Mouse (Mus musculus): ENCODE data around the gene Ankub1.

Ankub1 gene

DNA sequence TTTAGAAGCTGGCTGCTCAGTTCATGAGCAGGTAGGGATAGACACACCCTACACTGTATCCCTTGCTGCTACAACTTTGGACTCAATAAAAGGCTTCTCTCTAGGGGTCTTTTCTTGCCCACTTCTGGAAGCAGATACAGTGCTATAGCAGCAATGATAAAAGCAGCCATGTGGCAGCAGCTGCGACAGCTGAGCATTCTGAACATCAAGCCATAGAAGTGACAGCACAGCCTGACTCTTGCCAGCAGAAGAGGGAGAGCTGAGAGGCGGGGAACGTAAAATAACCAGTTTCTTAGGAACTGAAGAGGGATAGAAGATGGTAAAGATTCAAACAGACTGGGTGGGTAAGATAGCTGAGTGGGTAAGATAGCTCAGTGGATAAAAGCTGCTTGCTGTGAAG, 40.1 kb downstream of the Ankub1 start:
- ChIA-PET POLR2A (interaction anchor here in 1 of 4 experiments (1.6 kb wide), 1 partner anchor 77 kb away, joined by 4 read pairs; the partner anchor contains the start of gene Wwtr1), CTCF (no interaction called here)

DNA sequence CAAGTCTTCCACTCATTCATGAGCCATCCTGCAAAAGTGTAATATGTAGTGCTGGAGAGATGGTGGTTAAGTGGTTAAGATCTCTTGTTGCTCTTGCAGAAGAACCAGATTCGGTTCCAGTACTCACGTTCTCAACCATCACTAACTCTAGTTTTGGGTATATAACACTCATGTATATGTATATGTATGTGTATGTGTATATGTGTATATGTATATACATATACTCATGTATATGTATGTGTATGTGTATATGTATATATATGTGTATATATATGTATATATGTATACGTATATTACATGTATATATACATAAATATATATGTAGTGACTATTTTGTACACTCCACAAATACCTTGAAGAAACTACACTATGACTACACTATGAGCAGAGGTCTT, 40.7 kb downstream of the Ankub1 start:
- CTCF ChIA-PET, result interaction anchor here in 1 of 4 experiments (1.3 kb wide), 1 partner anchor 15 kb away, joined by 6 read pairs; no protein-coding TSS in a partner anchor
- POLR2A ChIA-PET, result interaction anchor here in 2 of 4 experiments (1.0 to 1.6 kb wide), 3 partner anchors 76 to 94 kb away, joined by 3 to 4 read pairs (median 4); partner anchors contain the start of gene Wwtr1 (in 2 of the 2)

DNA sequence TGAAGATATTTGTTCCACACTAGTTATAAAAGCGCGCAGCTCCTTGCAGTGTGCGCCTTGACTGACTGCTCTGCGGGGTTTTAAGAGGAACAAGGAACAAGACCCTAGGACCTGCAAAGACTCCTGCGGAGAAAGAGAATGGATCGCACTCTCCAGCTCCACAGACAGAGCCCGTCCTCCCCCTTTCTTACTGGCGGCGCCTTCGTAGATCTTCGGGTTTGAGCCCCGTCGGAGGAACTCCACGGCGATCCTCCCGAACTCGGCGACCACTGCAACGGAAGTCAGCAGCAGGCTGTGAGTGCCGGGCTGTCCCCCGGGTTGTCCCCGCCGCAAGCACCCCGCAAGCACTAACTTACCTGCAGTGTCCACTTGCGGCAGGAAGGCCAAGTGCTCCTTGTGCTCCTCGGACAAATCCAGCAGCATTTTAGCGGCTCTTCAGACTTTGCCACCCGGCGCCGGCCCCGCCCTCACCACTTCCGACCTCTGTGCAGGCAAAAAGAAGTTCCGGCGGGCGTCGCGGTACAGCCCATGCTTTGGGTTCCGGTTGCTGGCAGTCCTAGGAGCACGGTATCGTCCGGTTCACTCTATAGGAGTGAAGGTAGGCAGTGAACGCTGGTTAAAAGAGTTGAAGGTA, 41.3 kb downstream of the Ankub1 start, which contains the start of gene Commd2:
TSS of gene Commd2 (minus strand) at position 485 of the 634 bp plus-strand sequence.
- POLR2A ChIA-PET, result interaction anchor here in 3 of 4 experiments (0.7 to 1.6 kb wide), 10 partner anchors 11 to 181 kb away, joined by 3 to 7 read pairs (median 3); partner anchors contain the start of gene Wwtr1 (in 2 of the 3)

DNA sequence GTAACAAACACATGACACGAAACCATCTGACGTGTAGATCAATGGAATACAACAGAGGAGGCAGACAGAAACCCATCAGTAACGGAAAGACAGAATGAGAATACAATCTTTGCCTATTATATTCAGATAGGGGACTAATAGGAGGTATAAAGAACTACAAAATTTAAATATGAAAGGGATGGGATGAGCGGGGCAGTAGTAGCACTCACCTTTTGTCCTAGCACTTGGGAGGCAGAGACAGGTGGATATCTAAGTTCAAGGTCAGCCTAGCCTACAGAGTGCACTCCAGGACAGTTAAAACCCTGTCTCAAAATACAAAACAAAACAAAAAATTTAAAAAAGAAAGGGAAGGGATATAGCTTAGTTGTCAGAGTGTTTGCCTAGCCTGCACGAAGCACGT, 49.4 kb downstream of the Ankub1 start:
- ChIA-PET POLR2A (interaction anchor here in 3 of 4 experiments (0.6 to 1.9 kb wide), 4 partner anchors 67 to 172 kb away, joined by 3 to 9 read pairs (median 6); partner anchors contain the start of gene Wwtr1 (in 3 of the 3)), CTCF (interaction anchor here in 1 of 4 experiments (1.5 kb wide), 1 partner anchor 24 kb away, joined by 6 read pairs; no protein-coding TSS in a partner anchor)

More for the DNA sequence above, 41.3 kb downstream of the Ankub1 start, which contains the start of gene Commd2:
- CTCF ChIA-PET, result interaction anchor here in 2 of 4 experiments (0.7 to 1.3 kb wide), 2 partner anchors 15 to 16 kb away, joined by 3 to 6 read pairs; no protein-coding TSS in a partner anchor

GRCm38 (mm10) chr3:57637596-57637995, 55.0 kb downstream of the Ankub1 start:
- ChIA-PET CTCF (interaction anchor here in 1 of 4 experiments (1.9 kb wide), 1 partner anchor 12 kb away, joined by 5 read pairs; no protein-coding TSS in a partner anchor), POLR2A (no interaction called here)

DNA sequence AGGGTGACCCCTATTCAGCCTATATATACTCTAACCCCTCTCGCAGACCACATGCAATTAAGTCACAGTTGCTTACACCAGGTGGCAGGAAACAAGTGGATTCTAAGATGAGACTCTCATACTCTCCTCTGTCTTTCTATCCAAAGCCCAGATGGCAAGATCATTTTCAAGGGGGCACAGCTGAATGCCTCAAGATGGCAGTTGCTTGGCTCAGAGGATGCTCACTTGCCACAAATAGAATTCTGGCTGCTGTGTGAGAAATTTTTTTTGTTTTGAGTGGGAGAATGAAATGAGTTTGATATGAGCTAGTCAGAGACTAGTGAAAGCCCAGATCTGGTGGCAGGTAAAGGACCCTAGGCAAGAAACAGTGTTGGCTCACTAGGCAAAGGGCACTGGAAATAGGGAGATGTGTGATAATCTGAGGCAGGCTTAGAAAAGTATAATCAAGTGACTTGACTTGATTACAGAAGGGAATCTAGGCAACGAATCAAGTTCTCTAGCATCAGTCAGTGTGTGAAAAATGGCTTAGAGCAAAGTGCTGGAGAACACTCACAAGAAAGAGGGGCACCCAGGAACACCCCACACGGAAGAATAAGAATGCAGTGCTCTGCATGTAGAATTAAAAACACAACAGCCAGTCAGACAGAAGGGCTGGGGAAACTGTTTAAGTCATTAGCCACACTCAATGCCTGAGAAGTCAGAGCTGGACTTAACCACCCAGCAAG, 57.7 kb downstream of the Ankub1 start:
- CTCF ChIA-PET, result interaction anchor here in 1 of 4 experiments (1.7 kb wide), 1 partner anchor 9 kb away, joined by 5 read pairs; no protein-coding TSS in a partner anchor
- POLR2A ChIA-PET, result interaction anchor here in 1 of 4 experiments (1.1 kb wide), 1 partner anchor 19 kb away, joined by 3 read pairs; no protein-coding TSS in a partner anchor

- POLR2A ChIA-PET, result interaction anchor here in 2 of 4 experiments (0.6 to 1.7 kb wide), 4 partner anchors 43 to 156 kb away, joined by 3 to 6 read pairs (median 5); partner anchors contain the start of gene Wwtr1 (in 1 of the 2)
- CTCF ChIA-PET, result interaction anchor here in 1 of 4 experiments (0.6 kb wide), 1 partner anchor 602 kb away, joined by 3 read pairs; no protein-coding TSS in a partner anchor
These were observed 65.6 kb downstream of the Ankub1 start for GRCm38 (mm10) chr3:57626954-57627513.

DNA sequence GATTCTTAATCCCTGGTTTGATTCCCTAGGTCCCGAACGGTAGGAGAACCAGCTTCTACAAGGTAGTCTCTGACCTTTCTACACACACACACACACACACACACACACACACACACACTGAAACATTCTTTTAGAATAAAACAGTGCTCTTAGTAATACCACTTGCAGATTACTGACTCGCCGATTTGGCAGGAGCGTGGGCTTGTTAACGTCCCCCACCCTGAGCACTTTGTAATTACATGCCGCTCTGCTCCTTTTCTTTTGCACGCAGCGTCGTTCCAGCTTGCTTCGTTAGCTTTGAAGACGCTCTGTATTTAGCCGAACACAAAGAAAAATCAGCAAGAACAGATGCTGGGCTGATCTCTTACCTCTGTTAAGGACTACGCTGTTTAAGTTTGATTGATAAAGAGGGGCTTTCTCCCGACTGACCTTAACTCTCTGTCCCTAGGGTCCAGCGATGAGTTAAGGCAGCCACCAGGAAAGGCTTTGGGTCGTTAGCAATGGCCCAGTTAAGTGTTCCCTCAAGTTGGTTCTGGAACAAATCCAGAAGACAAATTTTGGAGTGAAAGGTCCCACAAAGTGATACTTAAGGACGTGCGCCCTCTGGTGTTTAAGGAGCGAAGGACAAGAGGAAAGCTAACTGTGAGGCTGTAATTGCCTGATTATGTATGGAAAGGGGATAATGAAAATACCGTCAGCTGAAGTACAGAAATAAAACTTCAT, 67.2 kb downstream of the Ankub1 start:
- ChIA-PET CTCF (interaction anchor here (0.5 to 1.7 kb wide), 23 partner anchors 9 to 279 kb away, joined by 3 to 22 read pairs (median 4); partner anchors contain the start of gene Wwtr1 (in 2 of the 4)), POLR2A (interaction anchor here in 3 of 4 experiments (0.6 to 1.9 kb wide), 3 partner anchors 10 to 50 kb away, joined by 3 to 13 read pairs (median 6); partner anchors contain the start of gene Wwtr1 (in 2 of the 3))

DNA sequence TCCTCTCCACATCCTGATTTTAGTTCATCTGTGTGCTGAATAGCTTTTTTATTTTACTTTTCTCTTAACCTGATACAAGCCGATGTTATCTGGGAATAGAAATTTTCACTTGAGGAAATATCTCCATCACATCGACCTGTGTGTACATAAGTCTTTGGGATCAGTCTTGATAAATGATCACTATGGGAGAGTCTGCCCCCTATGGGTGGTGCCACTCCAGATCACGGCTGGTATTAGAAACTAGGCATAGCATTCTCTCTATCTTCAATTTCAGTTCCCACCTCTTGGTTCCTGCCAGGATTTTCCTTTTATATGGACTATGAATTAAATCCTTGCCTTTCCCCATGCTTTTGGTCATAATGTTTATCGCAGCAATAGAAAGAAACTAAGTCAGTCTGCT, 72.9 kb downstream of the Ankub1 start:
- POLR2A ChIA-PET, result interaction anchor here in 2 of 4 experiments (0.8 to 1.6 kb wide), 3 partner anchors 9 to 150 kb away, joined by 3 to 11 read pairs (median 3); partner anchors contain the start of gene Wwtr1 (in 1 of the 2)
- CTCF ChIA-PET, result interaction anchor here in 2 of 4 experiments (0.5 to 1.5 kb wide), 3 partner anchors 47 to 710 kb away, joined by 3 to 12 read pairs (median 3); no protein-coding TSS in a partner anchor

DNA sequence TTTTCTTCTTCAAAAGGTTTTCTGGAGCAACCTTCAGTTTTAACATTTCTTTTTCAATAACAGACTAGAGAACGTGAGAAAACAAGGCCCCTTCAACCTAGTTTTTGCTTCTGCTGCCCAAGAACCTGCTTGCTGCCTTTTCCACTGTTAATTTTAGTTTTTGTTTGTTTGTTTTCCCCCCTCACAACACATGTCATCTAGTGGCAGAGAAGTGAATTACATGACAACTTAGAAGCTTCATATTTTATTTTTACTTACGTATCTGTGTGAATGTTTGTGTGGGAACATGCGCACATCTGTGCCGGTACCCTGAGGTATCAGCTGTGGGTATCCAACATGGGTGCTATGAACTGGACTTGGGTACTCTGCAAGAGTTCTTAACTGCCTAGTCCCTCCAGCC, 76.9 kb downstream of the Ankub1 start:
- ChIA-PET CTCF (interaction anchor here in 3 of 4 experiments (0.7 to 1.4 kb wide), 5 partner anchors 10 to 146 kb away, joined by 3 to 7 read pairs (median 4); no protein-coding TSS in a partner anchor), POLR2A (interaction anchor here in 1 of 4 experiments (0.7 to 1.1 kb wide), 2 partner anchors 40 to 896 kb away, joined by 3 to 4 read pairs; partner anchors contain the start of gene Wwtr1)

DNA sequence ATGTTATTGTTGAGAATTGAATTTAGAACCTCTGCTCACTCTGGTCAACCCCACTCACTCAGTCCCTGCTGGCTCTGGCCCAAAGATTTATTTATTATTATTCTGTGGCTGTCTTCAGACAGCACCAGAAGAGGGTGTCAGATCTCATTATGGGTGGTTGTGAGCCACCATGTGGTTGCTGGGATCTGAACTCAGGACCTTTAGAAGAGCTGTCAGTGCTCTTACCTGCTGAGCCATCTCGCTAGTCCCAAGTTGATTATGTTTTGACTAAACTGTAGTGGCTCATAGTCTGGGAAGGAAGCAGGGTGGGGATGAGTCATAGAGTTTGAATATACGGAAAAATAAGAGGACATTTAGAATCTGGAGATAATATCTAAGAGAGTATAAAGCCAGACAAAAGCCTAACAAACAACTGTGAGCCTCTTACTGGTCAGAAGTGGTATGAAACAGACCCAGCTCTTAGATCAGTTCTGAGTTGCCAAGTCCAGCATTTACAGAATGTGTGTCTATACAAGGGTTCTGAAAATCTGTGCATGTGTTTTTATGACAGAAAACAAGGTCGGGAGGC, 80.1 kb downstream of the Ankub1 start:
- ChIA-PET POLR2A (no interaction called here), CTCF (no interaction called here)

GRCm38 (mm10) chr3:57611776-57612175, 80.8 kb downstream of the Ankub1 start:
- CTCF ChIA-PET, result no interaction called here
- POLR2A ChIA-PET, result interaction anchor here in 1 of 4 experiments (1.0 kb wide), 1 partner anchor 36 kb away, joined by 3 read pairs; the partner anchor contains the start of gene Wwtr1
